Mouse (Mus musculus) erythroid progenitor cell, adult 5-6 weeks (primary cell): ENCODE data around the gene Sucla2. TPM values are rescaled to one million over a fixed set of nuclear protein-coding genes. Genes with fewer than 3 reads are reported as not detected.

Source experiments
- ATAC-seq: replicated peaks from 2 replicates; pipeline ENCODE4 v1.8.0; 2016; ENCODE audit warnings: moderate number of reproducible peaks, mild to moderate bottlenecking, moderate TSS enrichment, inconsistent platforms; ENCODE audit not compliant: poor library complexity, low FRiP score, severe bottlenecking
- total RNA-seq, 2 experiments: library from RNA; stranded (forward) in 1 of 2; stranded (reverse) in 1 of 2; fragments of 150-400 nt in 1 of 2; fragments of 186-747, 209-891 nt in 1 of 2; gene quantifications; 2 replicates each; pipeline versions ENCODE4 v1.2.3 to v1.2.4; 2015 to 2017; ENCODE audit warnings: low replicate concordance in 2 of 2

The Sucla2 gene
- total RNA-seq (2015; ENCODE audit: low replicate concordance) = 18.4 and 31.0 TPM in 2 replicates
- total RNA-seq (2017; ENCODE audit: low replicate concordance) = 23.3 and 35.9 TPM in 2 replicates

GRCm38 (mm10) chr14:73524766-73525448 lies at the start of gene Sucla2:
Gene Sucla2 (plus strand): TSS chr14:73525319.
- peak; percentile 100 for ATAC-seq

DNA sequence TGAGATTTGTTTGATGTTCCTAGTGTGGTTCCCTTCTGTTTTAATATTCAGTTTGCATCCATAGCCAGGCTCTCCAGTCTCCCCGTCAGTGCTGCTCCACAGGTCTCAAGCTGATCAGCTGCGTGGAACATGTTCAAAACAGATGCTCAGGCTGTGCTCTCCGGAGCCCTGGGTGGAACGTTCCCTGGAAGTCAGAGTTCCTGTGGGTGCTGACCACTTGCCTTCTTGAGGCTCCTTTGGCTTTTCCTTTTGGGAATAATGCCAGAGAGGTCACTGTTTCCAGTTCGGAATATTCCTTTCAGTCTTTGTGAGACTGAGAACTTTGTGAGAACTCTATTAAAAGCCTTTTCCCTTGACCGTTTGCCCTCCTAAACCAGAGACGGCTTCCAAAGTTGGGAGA lies 49.6 kb upstream of the Sucla2 start:
- ATAC-seq = no peak

- ATAC-seq = no peak
Measured at GRCm38 (mm10) chr14:73476361-73476934, 48.7 kb upstream of the Sucla2 start.

DNA sequence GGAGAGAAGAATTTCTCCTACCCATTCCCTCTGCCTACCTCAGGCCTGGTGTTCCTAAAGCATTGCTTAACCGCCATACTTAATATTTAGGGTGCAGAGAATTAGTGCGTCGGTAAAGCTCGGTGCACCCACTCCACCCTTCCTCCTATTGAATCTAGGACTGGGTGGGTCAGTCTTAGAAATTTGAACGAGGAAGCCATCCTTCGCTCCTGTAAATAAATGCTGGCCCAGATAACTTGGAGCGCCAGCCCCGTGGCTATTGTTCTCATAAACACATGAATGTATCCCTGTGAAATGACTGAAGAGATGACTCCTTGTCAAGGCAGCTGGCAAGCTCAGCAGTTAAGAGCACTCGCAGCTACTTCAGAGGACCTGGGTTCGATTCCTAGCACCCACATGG lies 48.0 kb upstream of the Sucla2 start:
- ATAC-seq = no peak

GRCm38 (mm10) chr14:73478321-73478720 lies 46.8 kb upstream of the Sucla2 start:
- no peak for ATAC-seq

GRCm38 (mm10) chr14:73479771-73480170 lies 45.3 kb upstream of the Sucla2 start:
- ATAC-seq = no peak

- no peak for ATAC-seq
Measured at GRCm38 (mm10) chr14:73483516-73484229, 41.4 kb upstream of the Sucla2 start.

DNA sequence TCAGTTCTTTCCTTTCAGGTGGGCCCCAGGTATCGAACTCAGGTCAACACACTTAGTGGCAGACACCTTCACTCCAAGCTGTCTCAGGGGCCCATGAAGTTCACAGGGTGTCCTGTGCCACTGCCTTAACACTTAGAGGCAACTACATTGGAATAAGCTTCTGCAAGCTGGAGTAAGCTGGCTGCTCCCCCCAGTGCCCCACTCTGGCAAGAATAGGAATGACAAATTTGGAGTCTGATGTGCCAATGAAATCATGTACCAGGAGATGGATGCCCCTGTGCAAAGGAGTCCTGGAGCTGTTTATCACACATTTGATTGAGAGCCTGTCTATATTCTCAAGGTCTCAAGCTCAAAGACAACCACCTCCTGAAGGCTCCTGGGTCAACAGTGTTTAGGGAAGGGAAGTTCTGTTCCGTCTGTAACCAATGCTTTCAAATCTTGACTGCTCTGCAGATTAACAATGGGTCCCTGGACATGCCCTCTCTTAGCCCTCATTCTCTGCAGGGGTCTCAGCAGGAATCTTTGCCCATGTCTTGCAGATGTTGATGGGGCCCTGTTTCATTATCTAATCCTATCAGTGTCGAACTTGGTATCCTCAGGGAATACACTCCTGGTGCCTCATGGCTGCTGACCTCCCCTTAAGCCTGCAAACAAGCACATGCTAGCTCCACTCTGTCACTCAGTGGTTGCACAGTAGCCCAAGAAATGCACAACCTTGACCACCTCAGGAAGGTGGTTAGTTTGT lies 40.6 kb upstream of the Sucla2 start:
- ATAC-seq = no peak

- no peak for ATAC-seq
Measured at GRCm38 (mm10) chr14:73486641-73487040, 38.5 kb upstream of the Sucla2 start.

GRCm38 (mm10) chr14:73493356-73493755 lies 31.8 kb upstream of the Sucla2 start:
- ATAC-seq = no peak

DNA sequence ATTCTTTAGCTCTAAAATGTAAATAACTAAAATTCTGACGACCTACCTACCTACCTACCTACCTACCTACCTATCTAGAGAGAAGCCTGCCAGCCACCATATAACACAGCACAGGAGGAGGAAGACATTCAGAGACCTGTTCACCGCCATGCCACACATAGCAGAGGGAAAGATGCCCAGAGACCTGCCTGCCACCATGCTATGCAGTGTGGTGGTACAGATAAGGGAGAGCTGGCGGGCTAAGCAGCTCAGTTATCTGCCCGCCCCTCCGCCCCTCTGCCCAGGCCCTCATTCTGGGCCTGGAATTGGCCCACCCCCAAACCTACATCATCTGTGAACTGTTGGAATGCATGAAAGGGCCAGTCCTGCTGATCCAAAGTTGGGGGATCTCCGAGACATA lies 31.0 kb upstream of the Sucla2 start:
- no peak for ATAC-seq

DNA sequence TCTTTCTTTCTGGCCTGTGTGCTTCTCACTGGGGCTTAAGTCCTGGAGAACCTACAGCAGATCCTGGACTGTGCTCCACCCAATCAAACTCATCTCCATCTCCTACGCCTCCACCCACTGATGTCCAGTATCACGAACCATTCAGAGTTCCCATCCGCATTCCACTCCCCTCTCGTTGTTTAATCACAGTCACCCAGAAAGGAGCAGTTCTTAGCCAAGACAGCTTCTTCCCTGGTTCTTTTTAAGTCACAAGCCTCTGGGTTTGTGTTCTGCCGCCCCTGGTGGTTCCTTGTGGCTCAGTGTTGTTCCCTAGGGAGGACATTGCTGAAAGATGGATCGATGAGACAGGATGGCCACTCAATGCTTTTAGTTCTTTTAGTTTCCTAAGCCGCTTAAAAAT lies 29.4 kb upstream of the Sucla2 start:
- no peak for ATAC-seq

DNA sequence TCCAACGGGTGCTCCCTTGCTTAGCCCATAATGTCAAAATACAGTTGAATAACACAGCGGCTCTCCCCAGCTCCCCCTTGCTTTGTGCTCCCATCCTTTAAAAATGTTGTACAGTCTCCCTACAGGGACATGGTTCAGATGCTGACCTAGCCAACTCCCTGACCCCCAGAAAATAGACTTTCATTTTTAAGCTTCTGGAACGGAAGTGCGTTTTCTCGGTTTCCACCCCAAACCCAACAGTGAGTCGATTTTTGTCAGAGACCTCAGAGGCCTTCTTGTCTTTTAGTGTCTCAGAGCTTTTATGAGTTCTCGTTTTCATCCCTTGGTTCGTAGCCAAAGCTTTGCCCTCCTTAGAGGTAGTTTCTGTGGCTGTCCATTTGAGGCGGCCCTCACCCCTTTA lies 23.8 kb upstream of the Sucla2 start:
- no peak for ATAC-seq

DNA sequence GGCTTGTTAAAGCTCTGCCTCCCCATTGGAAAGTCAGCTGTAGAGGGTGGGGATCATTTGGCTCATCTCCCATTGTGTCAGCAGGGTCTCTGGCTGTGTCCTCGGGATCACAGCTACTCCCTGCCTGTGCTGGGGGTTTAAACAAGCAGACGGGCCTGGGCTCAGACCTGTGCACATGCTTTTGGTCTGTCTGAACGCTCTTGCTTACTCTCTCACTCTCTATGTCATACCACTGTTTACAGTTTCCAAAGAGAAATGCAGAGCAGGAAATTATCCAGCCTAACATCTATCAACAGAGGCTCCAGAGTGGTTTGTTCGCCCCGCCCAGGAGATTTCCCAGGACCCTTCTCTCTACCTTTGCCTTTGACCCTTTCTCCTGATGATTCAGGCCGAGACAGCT lies 23.4 kb upstream of the Sucla2 start:
- ATAC-seq = no peak

DNA sequence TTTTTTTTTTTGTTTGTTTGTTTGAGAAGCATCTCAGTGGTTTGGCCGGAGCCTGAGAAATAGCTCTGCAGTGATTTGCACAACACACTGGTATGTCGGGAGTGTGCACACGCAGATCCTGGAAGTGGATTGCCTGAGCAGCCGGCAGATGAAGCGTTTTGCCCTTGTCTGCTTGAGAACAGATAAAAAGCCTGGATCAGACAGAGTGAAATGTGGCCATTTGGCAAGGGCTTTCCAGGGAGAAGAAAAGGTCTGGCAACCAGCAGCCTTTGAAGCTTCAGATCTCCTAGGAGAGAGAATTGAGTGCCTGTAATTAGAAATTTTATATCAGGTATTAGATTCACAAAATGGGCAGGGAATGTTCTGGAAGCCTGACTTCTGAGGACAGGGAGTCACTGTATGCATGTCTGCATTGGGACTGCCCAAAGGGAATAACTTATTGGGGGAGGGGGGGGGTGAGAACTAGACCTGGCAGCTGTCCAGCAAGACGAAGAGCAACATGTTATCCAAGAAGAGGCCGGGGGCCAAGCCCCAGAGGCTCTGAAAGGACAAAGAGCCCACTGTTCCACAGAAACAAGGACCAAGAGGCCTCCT lies 22.4 kb upstream of the Sucla2 start:
- no peak for ATAC-seq

GRCm38 (mm10) chr14:73503237-73503933 lies 21.7 kb upstream of the Sucla2 start:
- no peak for ATAC-seq

DNA sequence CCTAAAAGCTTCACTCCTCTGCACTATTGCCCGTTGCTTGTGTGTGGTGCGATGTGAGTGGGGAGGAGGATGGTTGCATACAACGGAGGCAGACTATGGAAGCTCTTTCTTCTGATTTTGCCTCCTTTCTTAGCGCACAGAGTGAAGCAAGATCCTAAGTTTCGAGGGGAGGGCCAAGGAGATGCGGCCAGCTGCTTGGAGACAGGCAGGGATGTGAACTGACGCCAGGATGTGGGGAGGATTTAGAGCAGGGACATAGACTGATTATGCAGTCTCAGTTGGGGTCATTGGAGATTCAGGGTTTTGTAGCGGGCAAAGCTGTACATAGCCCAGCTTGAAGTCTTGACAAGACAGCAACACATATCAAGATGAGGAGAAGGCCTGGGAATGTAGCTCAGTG lies 18.8 kb upstream of the Sucla2 start:
- no peak for ATAC-seq

DNA sequence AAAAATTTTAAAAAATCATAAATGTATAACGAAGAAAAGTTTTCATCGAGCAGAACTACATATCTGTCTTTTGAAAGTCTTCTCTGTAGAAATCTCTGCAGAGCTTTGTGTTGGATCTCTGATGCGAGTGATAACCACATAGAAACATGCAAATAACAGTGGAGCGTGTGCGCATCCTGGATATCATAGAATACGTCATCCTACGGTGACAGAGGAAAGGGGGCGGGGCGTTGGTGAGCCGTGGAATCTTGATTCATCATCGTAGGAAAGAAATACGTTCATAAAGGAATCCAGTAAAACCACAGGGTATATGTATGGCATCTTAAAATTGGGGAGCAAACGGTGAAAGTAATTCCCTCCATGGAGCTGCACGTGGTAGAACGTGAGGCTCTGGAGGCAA lies 17.9 kb upstream of the Sucla2 start:
- no peak for ATAC-seq

DNA sequence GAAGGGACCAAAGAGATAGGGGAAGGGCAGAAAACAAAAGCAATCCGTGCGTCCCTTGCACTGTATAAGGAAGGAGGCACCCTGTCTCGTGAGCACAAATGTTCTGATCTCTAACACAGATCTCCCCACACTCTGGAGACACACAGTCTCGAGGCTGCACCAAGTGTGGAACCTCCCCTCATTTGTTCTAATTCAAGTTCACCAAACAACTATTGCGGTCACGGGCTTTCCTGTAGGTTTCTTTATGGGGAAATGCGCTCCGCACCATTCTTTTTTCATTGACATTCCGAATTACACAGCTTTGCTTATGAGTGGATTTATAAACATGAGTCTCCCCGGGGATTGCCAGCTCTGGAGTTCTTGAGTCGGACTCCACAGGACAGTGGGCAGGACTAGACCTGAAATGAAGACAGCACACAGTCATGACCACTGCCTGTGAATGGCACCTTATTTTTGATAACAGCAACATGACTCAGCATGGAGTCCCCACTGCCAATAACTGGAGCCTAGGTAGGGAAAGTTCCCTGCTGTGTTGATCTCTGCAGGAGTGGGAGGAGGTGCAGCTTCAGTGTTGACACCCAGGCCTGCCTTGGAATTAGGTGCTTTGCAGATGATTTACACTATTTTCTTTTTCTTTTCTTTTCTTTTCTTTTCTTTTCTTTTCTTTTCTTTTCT lies 17.3 kb upstream of the Sucla2 start:
- ATAC-seq = peak; percentile 31; the same call in 1 of the 2 replicates
